Mouse (Mus musculus) left cerebral cortex, postnatal 36 days (tissue): ENCODE data around the gene Cd3d. TPM values are rescaled to one million over a fixed set of nuclear protein-coding genes. Genes with fewer than 3 reads are reported as not detected.

Source experiments
- DNase-seq, 2 experiments: peaks; one replicate each; pipeline ENCODE4 v3.0.0; 2021 to 2022; ENCODE audit warnings: low spot score in 2 of 2, mixed read lengths in 1 of 2
- intact Hi-C: fragments of 180-260 bp; cut with DNase I; formaldehyde crosslinking; loops from one replicate; pipeline ENCODE4 v1.15.1; 2025
- total RNA-seq, 2 experiments: library from RNA; stranded (reverse); gene quantifications; 2 replicates each; pipeline ENCODE4 v1.2.3; 2021

The Cd3d gene
- total RNA-seq, 2 experiments from 2014 or later: not detected

GRCm38 (mm10) chr9:45027376-45027775, 45.8 kb downstream of the Cd3d start:
- intact Hi-C loops: no loop called here
- no peak for DNase-seq

- intact Hi-C loops: no loop called here
- no peak for DNase-seq
These were observed 48.8 kb downstream of the Cd3d start for GRCm38 (mm10) chr9:45030341-45030740.

DNA sequence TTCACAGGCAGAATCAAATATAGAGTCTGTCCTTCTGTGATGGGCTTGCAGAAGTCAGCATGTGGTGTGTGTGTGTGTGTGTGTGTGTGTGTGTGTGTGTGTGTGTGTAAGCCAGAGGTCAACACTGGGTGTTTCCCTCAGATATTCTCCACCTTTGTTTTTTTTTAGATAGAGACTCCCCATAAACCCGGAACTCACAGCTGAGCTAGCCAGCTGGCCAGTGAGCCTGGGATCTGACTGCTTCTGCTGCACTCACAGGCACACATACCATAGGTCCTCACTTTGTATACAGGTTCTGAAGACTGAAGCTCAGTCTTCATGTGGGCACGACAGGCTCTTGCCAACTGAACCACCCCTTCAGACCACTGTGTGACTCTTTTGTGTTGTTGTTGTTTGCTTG, 50.7 kb downstream of the Cd3d start:
- intact Hi-C loops: no loop called here

GRCm38 (mm10) chr9:45034526-45034925, 52.9 kb downstream of the Cd3d start:
- DNase-seq: no peak
- intact Hi-C loops: no loop called here

More for the DNA sequence above, 50.7 kb downstream of the Cd3d start:
- no peak for DNase-seq

Other genes with a start within 250 kb of the Cd3d start
- gene Phldb1, start 246.6 kb upstream of the Cd3d start, total RNA-seq: 10 to 100 TPM; 74.9 to 86.3 TPM
- 10 to 100 TPM; 89.0 to 99.0 TPM for gene Arcn1, start 213.9 kb upstream of the Cd3d start, total RNA-seq
- 10 to 100 TPM; 65.0 to 72.9 TPM for gene Ift46, start 213.9 kb upstream of the Cd3d start, total RNA-seq
- gene Tmem25, start 182.5 kb upstream of the Cd3d start, total RNA-seq: 10 to 100 TPM; 54.0 to 54.9 TPM
- 1 to 10 TPM in 1 of 2 experiments, not detected in 1; 1.4 TPM for gene Ttc36, start 178.7 kb upstream of the Cd3d start, total RNA-seq
- gene Kmt2a, start 100.5 kb upstream of the Cd3d start, total RNA-seq: 10 to 100 TPM; 52.2 to 79.3 TPM
- gene Atp5l, start 61.0 kb upstream of the Cd3d start, total RNA-seq: 100 to 1,000 TPM; 303 to 311 TPM
- gene Ube4a, start 16.2 kb upstream of the Cd3d start, total RNA-seq: 10 to 100 TPM; 60.9 to 78.5 TPM
- not detected for gene Cd3g, start 1.4 kb upstream of the Cd3d start, total RNA-seq
- not detected for gene Cd3e, start 27.8 kb downstream of the Cd3d start, total RNA-seq
- gene Mpzl2, start 58.0 kb downstream of the Cd3d start, total RNA-seq: 1 to 10 TPM in 1 of 2 experiments, under 1 TPM in 1; 0.84 to 1.4 TPM
- 1 to 10 TPM; 4.3 to 4.6 TPM for gene Mpzl3, start 73.4 kb downstream of the Cd3d start, total RNA-seq
- gene Jaml, start 97.4 kb downstream of the Cd3d start, total RNA-seq: under 1 TPM; 0.62 to 0.63 TPM
- 100 to 1,000 TPM; 251 to 273 TPM for gene Scn2b, start 136.0 kb downstream of the Cd3d start, total RNA-seq
- gene Scn4b, start 156.6 kb downstream of the Cd3d start, total RNA-seq: 10 to 100 TPM; 68.8 to 73.4 TPM
- 1 to 10 TPM; 1.0 to 1.2 TPM for gene BC049352, start 200.2 kb downstream of the Cd3d start, total RNA-seq
- gene Tmprss4, start 222.3 kb downstream of the Cd3d start, total RNA-seq: under 1 TPM; 0.18 to 0.20 TPM